Mouse (Mus musculus): ENCODE data around the gene Gemin4. TPM values are rescaled to one million over a fixed set of nuclear protein-coding genes. Genes with fewer than 3 reads are reported as not detected.

Gemin4 gene
- polyA plus RNA-seq, 1 experiment from 2014 or later = 29.4 TPM

DNA sequence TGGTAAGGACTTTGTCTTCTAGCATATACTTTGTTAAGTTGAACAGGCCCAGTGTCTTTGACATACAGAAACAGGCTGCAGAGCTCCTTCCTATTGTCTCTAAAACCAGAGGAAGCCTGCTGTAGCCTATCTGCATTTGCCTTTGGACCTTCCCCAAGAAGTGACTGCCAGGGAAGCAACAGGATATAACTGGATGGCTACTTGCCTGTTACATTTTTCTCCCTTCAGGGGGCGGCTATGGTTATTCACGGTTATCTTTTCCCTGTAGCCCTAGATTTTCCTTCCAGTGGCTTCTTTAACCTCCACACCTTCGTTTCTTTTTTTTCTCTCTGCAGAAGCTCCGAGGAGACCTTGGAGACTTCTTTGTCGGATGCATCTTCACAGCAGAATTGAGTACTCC is 10.7 kb downstream of the Gemin4 start:
- H3K27ac ChIP-seq (ENCODE audit: low read length) = no peak overlapping the region
- H3K9me3 ChIP-seq (ENCODE audit: control insufficient read depth, low read length) = no peaks in the 10 kb centered on the region
- no peak for ATAC-seq
- 85% methylated on average over 5 of the region's 5 CpGs for WGBS
- no peak overlapping the region for H3K4me3 ChIP-seq (ENCODE audit: low read length)
- H3K27me3 ChIP-seq (replicated peaks; ENCODE audit: control insufficient read depth, insufficient read depth, low read length) = no peaks in the 10 kb centered on the region
- no peak overlapping the region for H3K9ac ChIP-seq (ENCODE audit: low read depth, low read length)
- no peak overlapping the region for H3K4me2 ChIP-seq (ENCODE audit: low read depth, low read length)
- peaks cover 18% of the 10 kb centered on the region; the same call in 1 of the 2 replicates for H3K36me3 ChIP-seq (ENCODE audit: control insufficient read depth, insufficient read depth, low read length)
- peaks cover 11% of the 10 kb centered on the region; the same call in 1 of the 2 replicates for H3K4me1 ChIP-seq (ENCODE audit: control insufficient read depth, insufficient read depth, low read length)

DNA sequence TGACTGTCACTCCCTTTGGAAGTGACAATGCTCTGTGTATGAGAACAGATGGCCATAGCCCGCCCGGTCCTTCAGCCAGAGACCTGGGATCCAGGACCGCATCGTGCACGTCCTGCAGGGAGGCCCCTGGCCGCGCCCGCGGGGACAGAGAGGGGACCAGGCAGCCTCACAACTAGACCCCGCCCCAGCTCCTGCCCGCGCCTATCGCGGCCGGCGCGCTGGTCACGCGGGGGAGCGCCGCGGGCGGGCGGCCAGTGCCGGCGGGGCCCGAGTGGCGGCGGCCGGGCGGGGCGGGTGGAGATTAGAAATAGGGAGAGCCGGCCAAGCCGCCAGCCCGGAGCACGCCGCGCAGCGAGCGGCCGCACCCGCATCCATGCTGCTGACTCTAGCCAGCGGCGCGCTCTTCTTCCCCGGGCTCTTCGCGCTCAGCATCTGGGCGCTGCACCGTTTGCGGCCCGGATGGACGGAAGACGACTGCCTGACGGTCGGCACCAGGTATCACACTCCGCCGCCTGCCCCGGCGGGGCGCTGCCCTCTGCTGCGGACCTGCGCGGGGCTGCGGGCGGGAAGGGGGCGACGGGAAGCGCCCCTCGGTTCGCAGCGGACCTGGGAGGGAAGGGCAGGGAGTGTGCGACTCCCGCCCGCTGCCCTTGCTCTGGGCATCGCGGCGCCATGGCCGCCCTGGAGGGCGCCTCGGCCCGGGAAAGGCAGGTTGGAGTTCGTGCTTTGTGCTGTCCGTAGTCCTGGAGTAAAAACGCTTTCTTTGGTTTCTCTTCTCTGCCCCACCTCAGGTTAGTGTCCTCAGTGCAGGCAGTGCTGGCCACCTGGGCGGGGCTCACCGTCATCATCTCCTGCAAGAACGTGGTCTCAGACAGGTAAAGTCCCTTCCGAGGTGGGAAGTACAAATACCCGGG is 15.4 kb downstream of the Gemin4 start:
- Histone ChIP-seq H3K4me1 (ENCODE audit: control insufficient read depth, insufficient read depth, low read length) (peaks cover 19% of the 10 kb centered on the region), H3K4me2 (ENCODE audit: low read depth, low read length) (peak overlapping the region; percentile 86), H3K27ac (ENCODE audit: low read length) (peak overlapping the region; percentile 74), H3K9me3 (ENCODE audit: control insufficient read depth, low read length) (no peaks in the 10 kb centered on the region), H3K27me3 (replicated peaks; ENCODE audit: control insufficient read depth, insufficient read depth, low read length) (no peaks in the 10 kb centered on the region), H3K9ac (ENCODE audit: low read depth, low read length) (peak overlapping the region; percentile 81), H3K4me3 (ENCODE audit: low read length) (peak overlapping the region; percentile 68), H3K36me3 (ENCODE audit: control insufficient read depth, insufficient read depth, low read length) (peaks cover 4% of the 10 kb centered on the region; the same call in 1 of the 2 replicates)
- peak; percentile 99 for ATAC-seq
- under 1% methylated on average over 88 of the region's 90 CpGs for WGBS

DNA sequence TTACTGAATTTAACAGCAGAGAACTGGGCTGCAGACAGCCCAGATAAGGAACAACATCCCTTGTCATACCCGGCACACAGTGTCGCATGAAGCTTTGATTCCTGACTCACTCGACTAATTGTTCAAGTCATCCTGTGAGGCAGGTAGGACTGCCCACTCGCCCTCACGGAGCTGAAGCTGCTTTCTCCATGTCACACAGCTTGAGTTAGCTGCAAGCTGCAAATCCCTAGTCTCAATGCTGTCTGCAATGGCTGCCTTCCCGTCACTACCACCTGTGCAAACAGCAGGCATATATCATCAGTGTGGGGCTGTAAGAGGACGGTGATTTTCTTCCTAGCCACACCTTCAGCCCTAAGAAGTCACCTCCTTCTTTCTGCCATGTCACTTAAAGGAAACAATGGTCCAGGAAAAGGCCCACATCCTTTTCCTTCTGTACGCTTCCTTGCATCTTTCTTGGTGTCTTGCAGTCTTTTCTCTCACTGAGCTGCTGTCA is 20.4 kb downstream of the Gemin4 start:
- Histone ChIP-seq H3K27ac (ENCODE audit: low read length) (peak overlapping the region; percentile 85), H3K4me2 (ENCODE audit: low read depth, low read length) (peak overlapping the region; percentile 34), H3K9me3 (ENCODE audit: control insufficient read depth, low read length) (no peaks in the 10 kb centered on the region), H3K36me3 (ENCODE audit: control insufficient read depth, insufficient read depth, low read length) (no peaks in the 10 kb centered on the region), H3K9ac (ENCODE audit: low read depth, low read length) (peak overlapping the region; percentile 50), H3K4me3 (ENCODE audit: low read length) (peak overlapping the region; percentile 1), H3K27me3 (replicated peaks; ENCODE audit: control insufficient read depth, insufficient read depth, low read length) (no peaks in the 10 kb centered on the region), H3K4me1 (ENCODE audit: control insufficient read depth, insufficient read depth, low read length) (peaks cover 15% of the 10 kb centered on the region)
- no peak for ATAC-seq
- WGBS = 47% methylated on average over 8 of the region's 8 CpGs

DNA sequence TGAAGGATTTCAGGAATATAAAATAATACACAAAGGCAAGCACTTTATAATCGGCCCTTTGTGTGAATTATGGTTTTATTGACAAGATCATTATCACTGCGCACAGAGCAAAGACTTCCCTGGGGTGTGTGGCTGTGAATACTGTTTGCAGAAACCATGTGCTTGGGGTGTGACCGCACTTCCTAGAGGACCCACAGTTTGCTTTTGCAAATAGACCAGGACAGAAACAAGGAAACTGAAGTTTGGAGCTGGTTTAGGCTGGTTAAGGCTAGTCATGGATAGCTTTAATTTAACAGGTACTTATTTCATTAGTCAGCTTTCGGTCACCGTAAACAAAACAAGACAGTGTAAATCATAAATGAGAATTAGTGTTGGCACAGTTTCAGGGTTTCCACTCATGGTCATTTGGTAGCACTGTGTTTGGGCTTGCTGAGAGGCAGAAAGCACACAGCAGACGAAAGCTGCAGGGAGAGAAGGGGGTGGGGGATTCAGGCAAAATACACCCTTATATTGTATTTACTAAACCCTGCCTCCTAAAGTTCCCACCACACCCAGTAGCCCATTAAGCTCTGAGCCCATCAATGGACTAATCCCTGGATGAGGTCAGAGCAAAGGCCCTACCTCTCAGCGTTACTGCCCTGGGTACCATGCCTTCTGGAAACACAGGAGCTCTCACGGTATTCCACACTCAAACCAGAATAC is 21.0 kb downstream of the Gemin4 start:
- H3K4me3 ChIP-seq (ENCODE audit: low read length) = peak overlapping the region; percentile 1
- no peaks in the 10 kb centered on the region for H3K36me3 ChIP-seq (ENCODE audit: control insufficient read depth, insufficient read depth, low read length)
- peak; percentile 92 for ATAC-seq
- no peaks in the 10 kb centered on the region for H3K9me3 ChIP-seq (ENCODE audit: control insufficient read depth, low read length)
- H3K4me2 ChIP-seq (ENCODE audit: low read depth, low read length) = peak overlapping the region; percentile 34
- peaks cover 12% of the 10 kb centered on the region for H3K4me1 ChIP-seq (ENCODE audit: control insufficient read depth, insufficient read depth, low read length)
- H3K27me3 ChIP-seq (replicated peaks; ENCODE audit: control insufficient read depth, insufficient read depth, low read length) = no peaks in the 10 kb centered on the region
- H3K9ac ChIP-seq (ENCODE audit: low read depth, low read length) = peak overlapping the region; percentile 50
- peak overlapping the region; percentile 85 for H3K27ac ChIP-seq (ENCODE audit: low read length)
- WGBS = 40% methylated on average over 8 of the region's 8 CpGs

DNA sequence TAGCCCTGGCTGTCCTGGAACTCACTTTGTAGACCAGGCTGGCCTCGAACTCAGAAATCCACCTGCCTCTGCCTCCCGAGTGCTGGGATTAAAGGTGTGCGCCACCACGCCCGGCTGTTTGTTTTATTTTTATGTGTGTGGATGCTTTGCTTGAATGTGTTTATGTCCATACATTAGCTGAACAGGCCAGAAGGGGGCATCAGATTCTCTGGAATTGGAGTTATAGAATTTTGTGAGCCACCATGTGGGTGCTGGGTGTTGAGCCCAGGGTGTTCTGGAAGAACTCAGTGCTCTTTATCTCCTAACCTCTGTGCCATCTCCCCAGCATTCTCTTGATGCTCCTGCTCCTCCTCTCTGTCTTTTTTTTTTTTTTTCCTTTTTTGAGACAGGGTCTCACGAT is 30.6 kb downstream of the Gemin4 start:
- Histone ChIP-seq H3K4me1 (ENCODE audit: control insufficient read depth, insufficient read depth, low read length) (no peaks in the 10 kb centered on the region), H3K9me3 (ENCODE audit: control insufficient read depth, low read length) (no peaks in the 10 kb centered on the region), H3K36me3 (ENCODE audit: control insufficient read depth, insufficient read depth, low read length) (no peaks in the 10 kb centered on the region), H3K4me3 (ENCODE audit: low read length) (no peak overlapping the region), H3K4me2 (ENCODE audit: low read depth, low read length) (no peak overlapping the region), H3K9ac (ENCODE audit: low read depth, low read length) (no peak overlapping the region), H3K27me3 (replicated peaks; ENCODE audit: control insufficient read depth, insufficient read depth, low read length) (no peaks in the 10 kb centered on the region), H3K27ac (ENCODE audit: low read length) (no peak overlapping the region)
- ATAC-seq = no peak
- WGBS = 84% methylated on average over 6 of the region's 6 CpGs

DNA sequence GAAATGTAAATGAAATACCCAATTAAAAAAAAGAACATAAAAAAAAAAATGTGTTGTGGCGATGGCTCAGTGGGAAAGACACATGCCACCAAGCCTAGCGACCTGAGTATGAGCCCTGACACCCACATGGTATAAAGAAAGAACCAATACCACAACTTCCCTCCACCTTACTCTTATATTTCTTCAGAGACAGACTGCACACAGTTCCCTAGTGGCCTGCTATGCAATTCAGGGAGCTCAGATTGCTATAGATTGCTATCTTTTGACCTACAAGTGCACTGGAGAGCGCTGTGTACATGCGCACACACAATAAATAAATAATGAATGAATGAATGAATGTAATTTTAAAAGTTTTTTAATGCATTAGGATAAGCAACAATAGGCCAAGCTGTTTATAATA is 33.7 kb downstream of the Gemin4 start:
- no peak for ATAC-seq
- H3K4me3 ChIP-seq (ENCODE audit: low read length) = no peak overlapping the region
- H3K4me1 ChIP-seq (ENCODE audit: control insufficient read depth, insufficient read depth, low read length) = 0 out of 2 replicates have a peak, but pooled peaks cover 3% of the 10 kb centered on the region
- H3K4me2 ChIP-seq (ENCODE audit: low read depth, low read length) = no peak overlapping the region
- no peaks in the 10 kb centered on the region for H3K27me3 ChIP-seq (replicated peaks; ENCODE audit: control insufficient read depth, insufficient read depth, low read length)
- no peaks in the 10 kb centered on the region for H3K9me3 ChIP-seq (ENCODE audit: control insufficient read depth, low read length)
- H3K27ac ChIP-seq (ENCODE audit: low read length) = no peak overlapping the region
- no peaks in the 10 kb centered on the region for H3K36me3 ChIP-seq (ENCODE audit: control insufficient read depth, insufficient read depth, low read length)
- no peak overlapping the region for H3K9ac ChIP-seq (ENCODE audit: low read depth, low read length)
- 79% methylated on average over 4 of the region's 4 CpGs for WGBS

DNA sequence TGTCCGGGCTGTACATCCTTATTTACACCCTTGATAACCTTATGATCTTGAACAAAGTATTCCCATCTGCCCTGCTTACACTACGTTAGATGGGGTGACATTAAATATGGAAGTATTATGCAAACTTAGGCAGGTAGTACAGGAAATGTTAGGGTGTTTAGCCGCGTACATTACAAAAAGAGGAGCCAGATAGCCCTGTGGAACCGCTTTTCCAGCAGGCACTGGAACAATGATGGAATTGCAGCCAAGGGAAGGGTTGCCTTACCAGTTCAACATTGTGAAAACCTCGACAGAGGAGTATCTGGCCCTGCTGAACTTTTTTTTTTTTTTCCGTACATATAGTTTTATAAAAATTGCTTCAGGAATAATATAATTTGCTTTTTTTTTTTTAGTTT is 37.3 kb downstream of the Gemin4 start:
- no peaks in the 10 kb centered on the region for H3K27me3 ChIP-seq (replicated peaks; ENCODE audit: control insufficient read depth, insufficient read depth, low read length)
- peak overlapping the region; percentile 75; the same call in 1 of the 2 replicates for H3K27ac ChIP-seq (ENCODE audit: low read length)
- peak overlapping the region; percentile 94 for H3K4me3 ChIP-seq (ENCODE audit: low read length)
- H3K4me2 ChIP-seq (ENCODE audit: low read depth, low read length) = peak overlapping the region; percentile 88
- WGBS = 18% methylated on average over 7 of the region's 7 CpGs
- H3K9me3 ChIP-seq (ENCODE audit: control insufficient read depth, low read length) = no peaks in the 10 kb centered on the region
- peak overlapping the region; percentile 89 for H3K9ac ChIP-seq (ENCODE audit: low read depth, low read length)
- ATAC-seq = no peak
- no peaks in the 10 kb centered on the region; the same call in 1 of the 2 replicates for H3K36me3 ChIP-seq (ENCODE audit: control insufficient read depth, insufficient read depth, low read length)
- peaks cover 6% of the 10 kb centered on the region for H3K4me1 ChIP-seq (ENCODE audit: control insufficient read depth, insufficient read depth, low read length)

DNA sequence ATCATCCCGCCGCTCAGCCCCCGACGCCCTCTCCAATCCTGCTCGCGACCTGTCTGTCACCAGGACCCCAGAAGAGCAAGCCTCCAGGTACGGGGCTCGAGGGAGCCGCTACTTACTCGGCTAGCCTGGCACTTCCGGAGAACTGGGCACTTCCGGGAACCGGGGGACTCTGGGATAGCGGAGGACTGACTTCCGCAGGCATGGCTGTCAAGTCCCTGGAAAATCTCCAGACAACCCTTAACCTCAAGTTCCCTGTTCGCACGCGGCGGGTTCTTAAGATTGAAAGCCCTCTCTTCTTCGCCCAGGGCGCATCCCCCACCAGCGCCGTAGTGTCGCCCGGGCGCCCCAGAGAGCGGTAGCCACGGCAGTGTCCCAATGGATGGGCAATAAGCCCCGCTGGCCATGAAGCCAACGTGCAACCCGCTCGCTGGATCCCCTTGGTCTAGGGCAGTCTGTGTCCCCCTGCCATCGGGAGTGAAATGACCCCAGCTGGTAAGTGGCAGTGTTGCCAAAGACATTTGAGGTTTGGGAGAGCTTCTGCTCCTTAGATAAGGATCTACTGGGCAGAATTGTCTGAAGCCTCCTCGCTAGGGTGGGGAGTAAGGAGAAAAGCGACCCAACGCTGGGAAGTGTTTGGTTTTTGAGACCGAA is 37.8 kb downstream of the Gemin4 start, which contains the start of the genes Vps53 and Fam57a:
Gene Vps53 (minus strand): TSS at position 153 of the 651 bp plus-strand sequence.
Gene Fam57a (plus strand): TSS at position 177 of the 651 bp plus-strand sequence.
- Histone ChIP-seq H3K4me1 (ENCODE audit: control insufficient read depth, insufficient read depth, low read length) (peaks cover 6% of the 10 kb centered on the region), H3K27ac (ENCODE audit: low read length) (peak within 1 kb of the TSS; percentile 79), H3K9me3 (ENCODE audit: control insufficient read depth, low read length) (no peaks in the 10 kb centered on the region), H3K4me2 (ENCODE audit: low read depth, low read length) (peak within 1 kb of the TSS; percentile 88), H3K27me3 (replicated peaks; ENCODE audit: control insufficient read depth, insufficient read depth, low read length) (no peaks in the 10 kb centered on the region), H3K36me3 (ENCODE audit: control insufficient read depth, insufficient read depth, low read length) (no peaks in the 10 kb centered on the region; the same call in 1 of the 2 replicates), H3K4me3 (ENCODE audit: low read length) (peak within 1 kb of the TSS; percentile 94), H3K9ac (ENCODE audit: low read depth, low read length) (peak within 1 kb of the TSS; percentile 89)
- peak; percentile 93 for ATAC-seq
- under 1% methylated on average over 36 of the region's 37 CpGs for WGBS
